Mouse (Mus musculus) regulatory T cell (primary cell): Measurements from ENCODE around the gene Slc16a11.

Source experiments
- in situ Hi-C: fragments of 300-600 bp; cut with MboI, MseI; formaldehyde crosslinking; loops from one replicate; pipeline ENCODE4 v1.15.1; 2025; ENCODE audit warnings: high pct_unique_total_duplicates

Gene Slc16a11

DNA sequence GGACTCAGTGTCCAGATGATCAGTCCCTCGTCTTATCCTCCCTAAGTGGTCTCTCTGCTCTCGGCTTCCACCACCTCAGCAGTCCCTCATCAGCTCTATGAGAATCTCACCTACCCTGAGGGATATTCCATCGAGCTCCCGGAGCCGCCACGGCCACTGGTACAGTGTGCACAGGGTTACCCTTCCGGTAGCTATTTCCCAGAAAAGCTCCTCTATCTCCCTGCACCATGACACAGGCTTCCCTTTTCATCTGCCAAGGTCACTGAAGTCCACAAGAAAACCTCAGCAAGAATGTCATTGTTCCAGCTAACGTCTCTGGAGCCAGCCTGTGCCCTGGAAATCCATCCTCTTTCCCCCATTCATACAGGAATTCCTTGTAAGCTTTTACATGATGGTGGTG, 39.3 kb downstream of the Slc16a11 start:
- in situ Hi-C loops: loop anchor here (5.0 kb wide), 1 partner anchor 60 kb away; no protein-coding TSS in a partner anchor

DNA sequence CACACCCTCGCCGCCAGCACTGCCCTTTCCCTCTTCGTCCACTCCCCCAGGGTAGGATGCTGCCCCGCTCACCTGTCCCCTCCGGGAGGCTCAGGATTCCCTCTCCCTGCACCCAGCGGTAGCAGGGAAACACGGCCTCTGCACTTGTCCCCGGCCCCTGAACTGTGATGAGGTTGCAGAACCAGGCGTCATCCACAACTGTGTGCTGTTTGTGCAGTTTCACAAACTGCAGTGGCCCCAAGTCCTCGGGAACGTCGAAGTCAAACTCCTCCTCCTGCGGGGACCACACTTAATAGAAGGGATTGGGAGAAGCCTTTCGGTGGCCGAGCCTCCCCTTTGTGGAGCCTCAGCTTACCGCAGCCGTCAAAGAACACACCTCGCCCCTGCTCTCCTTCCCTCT, 41.8 kb downstream of the Slc16a11 start:
- in situ Hi-C loops: loop anchor here (5.0 kb wide), 1 partner anchor 58 kb away; no protein-coding TSS in a partner anchor

DNA sequence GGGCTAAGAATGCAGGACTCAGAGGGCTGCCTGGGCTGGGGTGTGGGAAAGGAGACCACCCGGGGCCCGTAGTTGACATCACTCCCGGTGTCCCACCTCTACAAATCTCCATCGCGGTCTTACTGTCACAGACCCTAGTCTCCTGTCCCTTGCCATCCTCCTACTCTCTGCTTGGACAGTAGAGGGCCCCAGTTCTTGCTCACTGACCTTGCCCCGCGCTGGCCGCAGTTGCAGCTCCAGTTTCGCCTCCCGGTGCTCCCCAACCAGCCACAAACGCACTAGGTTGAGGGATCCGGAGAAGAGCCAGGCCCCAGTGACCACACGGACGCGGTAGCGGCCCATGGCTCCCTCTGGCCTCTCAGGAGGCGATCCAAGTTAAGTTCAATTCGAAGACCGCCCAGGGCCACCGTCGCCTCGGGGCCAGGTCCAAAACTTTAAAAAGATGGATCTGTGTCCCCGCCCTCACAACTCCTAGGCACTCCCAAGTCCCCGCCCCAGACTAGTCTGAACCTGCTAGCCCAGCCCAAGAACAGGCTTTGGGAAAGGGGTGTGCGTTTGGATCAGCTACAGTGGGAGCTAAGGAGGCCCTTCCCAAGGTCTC, 42.5 kb downstream of the Slc16a11 start, which contains the start of gene Alox12:
Gene Alox12, minus strand, starts transcription at position 423 of the 601 bp plus-strand sequence.
- in situ Hi-C loops: loop anchor here (5.0 kb wide), 1 partner anchor 57 kb away; no protein-coding TSS in a partner anchor

DNA sequence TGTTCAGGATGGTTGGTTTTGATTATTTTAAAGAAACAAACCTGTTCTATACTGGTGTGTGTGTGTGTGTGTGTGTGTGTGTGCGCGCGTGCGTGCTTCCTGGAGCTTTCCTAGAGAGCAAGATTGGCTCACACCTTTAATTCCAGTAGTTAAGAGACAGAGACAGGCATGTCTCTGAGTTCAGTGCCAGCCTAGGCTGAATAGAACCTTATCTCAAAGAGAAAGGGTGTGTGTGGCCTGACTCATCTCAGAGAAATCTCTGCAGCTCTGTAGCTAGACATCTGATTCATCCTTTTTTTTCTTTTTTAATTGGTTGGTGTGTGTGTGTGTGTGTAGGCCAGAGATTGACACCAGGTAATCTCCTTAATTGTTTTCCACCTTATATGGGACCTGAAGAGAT, 46.5 kb downstream of the Slc16a11 start:
- in situ Hi-C loops: no loop called here

- in situ Hi-C loops: no loop called here
These were observed 52.7 kb downstream of the Slc16a11 start for GRCm38 (mm10) chr11:70265252-70265651.

GRCm38 (mm10) chr11:70265819-70266218, 53.3 kb downstream of the Slc16a11 start:
- in situ Hi-C loops: no loop called here
